Mouse (Mus musculus): ENCODE measurements around the gene Rdh9. TPM values are rescaled to one million over a fixed set of nuclear protein-coding genes. Genes with fewer than 3 reads are reported as not detected.

Gene Rdh9
- total and polyA plus RNA-seq, 3 experiments: 0.04 TPM; not detected in 2

- peak; percentile 33 for TF ChIP-seq SMC3 (IDR thresholded peaks at IDR 0.05; ENCODE audit: low read depth, low read length)
- TF ChIP-seq UBTF (IDR thresholded peaks at IDR 0.05; ENCODE audit: borderline replicate concordance, insufficient read depth, low read depth, low read length): no peak
- TF ChIP-seq E2F4 (IDR thresholded peaks at IDR 0.05; ENCODE audit: borderline replicate concordance, low read depth, low read length): no peak
- TF ChIP-seq CTCF (IDR thresholded peaks at IDR 0.05 in 2 of 3, conservative IDR thresholded peaks at IDR 0.05 in 1 of 3; ENCODE audit: control insufficient read depth in 1 of 3, insufficient read depth in 1 of 3, low read depth in 2 of 3, low read length in 3 of 3, poor library complexity in 1 of 3, severe bottlenecking in 1 of 3): peak; percentile 41 to 54 (median 47)
- no peak for TF ChIP-seq TCF12 (IDR thresholded peaks at IDR 0.05; ENCODE audit: low read depth, low read length)
- peak; percentile 73 for TF ChIP-seq ETS1 (IDR thresholded peaks at IDR 0.05; ENCODE audit: low read depth, low read length)
- peak; percentile 77 to 80 for TF ChIP-seq EP300 (IDR thresholded peaks at IDR 0.05; ENCODE audit: low read depth in 1 of 2, low read length in 2 of 2)
- peak; percentile 55; the same call in 1 of the 2 replicates for TF ChIP-seq SIN3A (IDR thresholded peaks at IDR 0.05; ENCODE audit: low read length)
- TF ChIP-seq ELF1 (IDR thresholded peaks at IDR 0.05; ENCODE audit: low read depth, low read length): 0 out of 2 replicates have a peak, but pooled peaks have one; percentile 45
- peak; percentile 24 for TF ChIP-seq MXI1 (IDR thresholded peaks at IDR 0.05; ENCODE audit: low read depth, low read length)
- no peak for TF ChIP-seq KAT2A (conservative IDR thresholded peaks at IDR 0.05; ENCODE audit: low read depth, low read length)
- TF ChIP-seq CHD2 (IDR thresholded peaks at IDR 0.05; ENCODE audit: low read length): no peak
- TF ChIP-seq JUND (IDR thresholded peaks at IDR 0.05; ENCODE audit: low read depth, low read length): no peak
- TF ChIP-seq NELFE (IDR thresholded peaks at IDR 0.05; ENCODE audit: low read depth, low read length): 0 out of 2 replicates have a peak, but pooled peaks have one; percentile 8
These were observed 37.9 kb upstream of the Rdh9 start (continued) for GRCm38 (mm10) chr10:127738151-127738882.

DNA sequence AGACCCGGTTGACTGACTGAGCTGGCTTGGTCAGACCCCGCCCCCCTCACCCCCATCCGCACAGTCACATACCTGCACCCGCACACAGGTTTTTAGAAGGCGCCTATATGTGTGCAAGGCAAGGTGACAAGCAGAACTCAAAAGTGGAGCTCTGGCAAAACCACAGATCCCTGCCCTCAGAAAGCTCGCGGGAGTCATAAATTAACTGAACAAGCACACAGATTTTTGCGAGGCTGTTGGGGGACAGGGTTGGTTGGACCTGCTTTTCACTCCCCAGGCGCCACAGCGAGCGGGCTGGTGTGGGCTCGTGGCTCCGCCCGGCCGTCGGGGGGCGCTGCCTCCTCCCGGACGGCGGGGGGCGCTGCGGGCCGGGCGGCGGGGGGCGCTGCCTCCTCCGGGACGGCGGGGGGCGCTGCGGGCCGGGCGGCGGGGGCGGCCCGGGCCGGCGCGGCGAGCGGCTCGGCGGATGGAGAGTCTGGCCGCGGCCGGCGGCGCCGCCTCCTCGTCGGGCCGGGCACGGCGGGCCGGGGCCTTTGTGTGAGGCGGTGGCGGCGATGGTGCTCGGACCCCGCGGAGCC is 37.0 kb upstream of the Rdh9 start, which contains the start of gene Zbtb39:
Gene Zbtb39 (plus strand): TSS at position 456 of the 578 bp plus-strand sequence.
- peaks cover 5 to 23% of the 10 kb centered on the region in 2 experiments; a peak in 3 of 4 replicates for H3K4me1 ChIP-seq (ENCODE audit: control insufficient read depth in 1 of 2, insufficient read depth in 2 of 2, low read length in 2 of 2)
- peak within 1 kb of the TSS; percentile 69 for H3K4me3 ChIP-seq (ENCODE audit: control insufficient read depth in 1 of 2, insufficient read depth in 1 of 2, low read depth in 2 of 2, low read length in 2 of 2)
- peaks cover 9% of the 10 kb centered on the region for H3K79me2 ChIP-seq (ENCODE audit: control insufficient read depth, insufficient read depth, low read length, poor library complexity)
- no peaks in the 10 kb centered on the region for H3K27me3 ChIP-seq (ENCODE audit: control insufficient read depth in 1 of 2, insufficient read depth in 2 of 2, low read length in 2 of 2)
- peaks cover 2 to 23% of the 10 kb centered on the region in 2 experiments; a peak in 2 of 4 replicates for H3K36me3 ChIP-seq (ENCODE audit: control insufficient read depth in 1 of 2, insufficient read depth in 2 of 2, low read length in 2 of 2)
- H3K9ac ChIP-seq (ENCODE audit: control insufficient read depth, low read depth, low read length, poor library complexity, severe bottlenecking): peak within 1 kb of the TSS; percentile 90
- peak; percentile 81 for DNase-seq (ENCODE audit: low read depth, low spot score)
- H3K9me3 ChIP-seq (replicated peaks; ENCODE audit: insufficient read depth, low read length): no peaks in the 10 kb centered on the region
- TF ChIP-seq HCFC1 (IDR thresholded peaks at IDR 0.05; ENCODE audit: low read depth, low read length): peak; percentile 53; the same call in 1 of the 2 replicates
- no peak for TF ChIP-seq POLR2AphosphoS2 (IDR thresholded peaks at IDR 0.05; ENCODE audit: low read length)
- TF ChIP-seq POLR2A (IDR thresholded peaks at IDR 0.05; ENCODE audit: control insufficient read depth in 1 of 2, insufficient read depth in 1 of 2, low read depth in 1 of 2, low read length in 2 of 2, poor library complexity in 1 of 2): peak in 1 of 2 experiments; percentile 34; a peak in 1 of 4 replicates
- peak; percentile 25; the same call in 1 of the 2 replicates for TF ChIP-seq SMC3 (IDR thresholded peaks at IDR 0.05; ENCODE audit: low read depth, low read length)
- 0 out of 2 replicates have a peak, but pooled peaks have one; percentile 50 for TF ChIP-seq MXI1 (IDR thresholded peaks at IDR 0.05; ENCODE audit: low read depth, low read length)
- TF ChIP-seq MAZ (IDR thresholded peaks at IDR 0.05; ENCODE audit: low read depth, low read length): peak; percentile 75; the same call in 1 of the 2 replicates
- TF ChIP-seq NELFE (IDR thresholded peaks at IDR 0.05; ENCODE audit: low read depth, low read length): peak; percentile 39; the same call in 1 of the 2 replicates
- 0 out of 2 replicates have a peak, but pooled peaks have one; percentile 16 for TF ChIP-seq TCF12 (IDR thresholded peaks at IDR 0.05; ENCODE audit: low read depth, low read length)
- no peak for TF ChIP-seq UBTF (IDR thresholded peaks at IDR 0.05; ENCODE audit: borderline replicate concordance, insufficient read depth, low read depth, low read length)
- TF ChIP-seq ZKSCAN1 (IDR thresholded peaks at IDR 0.05; ENCODE audit: low read depth, low read length): no peak
- no peak for TF ChIP-seq TBP (IDR thresholded peaks at IDR 0.05; ENCODE audit: low read depth, low read length)
- no peak; a peak in 1 of 4 replicates for TF ChIP-seq EP300 (IDR thresholded peaks at IDR 0.05; ENCODE audit: low read depth in 1 of 2, low read length in 2 of 2)
- no peak for TF ChIP-seq MAX (IDR thresholded peaks at IDR 0.05; ENCODE audit: low read length)
- TF ChIP-seq SIN3A (IDR thresholded peaks at IDR 0.05; ENCODE audit: low read length): peak; percentile 16; the same call in 1 of the 2 replicates
- TF ChIP-seq JUND (IDR thresholded peaks at IDR 0.05; ENCODE audit: low read depth, low read length): no peak
- no peak for TF ChIP-seq GABPA (IDR thresholded peaks at IDR 0.05; ENCODE audit: low read depth, low read length)
- no peak for TF ChIP-seq ELF1 (IDR thresholded peaks at IDR 0.05; ENCODE audit: low read depth, low read length)
- TF ChIP-seq TAL1 (IDR thresholded peaks at IDR 0.05; ENCODE audit: low read length): no peak
- peak in 2 of 3 experiments; percentile 83 to 99; a peak in 5 of 6 replicates for TF ChIP-seq CTCF (IDR thresholded peaks at IDR 0.05 in 2 of 3, conservative IDR thresholded peaks at IDR 0.05 in 1 of 3; ENCODE audit: control insufficient read depth in 1 of 3, insufficient read depth in 1 of 3, low read depth in 2 of 3, low read length in 3 of 3, poor library complexity in 1 of 3, severe bottlenecking in 1 of 3)
- H3K27ac ChIP-seq (ENCODE audit: control insufficient read depth, low read depth, low read length): peak within 1 kb of the TSS; percentile 73

Data from MEL (cell line).